Mouse (Mus musculus) effector memory CD4-positive, alpha-beta T cell, adult 5 months (primary cell): ENCODE measurements around the gene Agrp. TPM values are rescaled to one million over a fixed set of nuclear protein-coding genes. Genes with fewer than 3 reads are reported as not detected.

ENCODE experiments used
- polyA plus RNA-seq: library from polyadenylated mRNA; unstranded; fragments of 100-300 nt; shearing (Covaris generic); gene quantifications from one replicate; pipeline ENCODE4 v1.2.1, GENCODE M21; 2017

Gene Agrp
- polyA plus RNA-seq: 1.6 TPM

DNA sequence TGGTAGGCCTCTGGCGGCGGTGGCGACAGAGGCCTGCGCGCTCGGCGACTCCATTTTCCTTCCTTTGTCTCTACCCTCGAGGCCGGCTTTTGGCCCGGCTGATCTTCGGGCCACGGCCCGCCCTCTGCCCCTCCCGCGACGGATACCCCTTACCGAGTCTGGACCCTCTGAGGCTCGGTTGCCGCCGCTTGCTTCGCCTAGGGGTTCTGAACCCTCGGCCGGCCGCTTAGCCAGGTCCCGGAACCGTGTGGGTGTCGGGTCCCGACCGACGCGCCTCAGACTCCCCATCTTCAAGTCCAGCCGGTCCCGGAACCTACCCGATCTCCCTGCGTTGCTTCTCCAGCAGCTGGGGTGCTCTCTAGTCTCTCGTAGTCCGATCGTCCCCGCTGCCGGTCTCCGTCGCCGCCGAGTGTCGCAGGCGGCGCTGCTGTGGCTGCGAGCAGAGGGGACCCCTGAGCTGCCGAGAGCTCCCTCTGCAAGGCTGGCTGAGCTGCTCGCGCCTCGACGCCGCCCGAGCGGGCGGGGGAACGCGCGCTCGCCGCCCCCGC is at the start of gene Agrp:
TSS of gene Agrp (minus strand) at position 431 of the 548 bp plus-strand sequence.

DNA sequence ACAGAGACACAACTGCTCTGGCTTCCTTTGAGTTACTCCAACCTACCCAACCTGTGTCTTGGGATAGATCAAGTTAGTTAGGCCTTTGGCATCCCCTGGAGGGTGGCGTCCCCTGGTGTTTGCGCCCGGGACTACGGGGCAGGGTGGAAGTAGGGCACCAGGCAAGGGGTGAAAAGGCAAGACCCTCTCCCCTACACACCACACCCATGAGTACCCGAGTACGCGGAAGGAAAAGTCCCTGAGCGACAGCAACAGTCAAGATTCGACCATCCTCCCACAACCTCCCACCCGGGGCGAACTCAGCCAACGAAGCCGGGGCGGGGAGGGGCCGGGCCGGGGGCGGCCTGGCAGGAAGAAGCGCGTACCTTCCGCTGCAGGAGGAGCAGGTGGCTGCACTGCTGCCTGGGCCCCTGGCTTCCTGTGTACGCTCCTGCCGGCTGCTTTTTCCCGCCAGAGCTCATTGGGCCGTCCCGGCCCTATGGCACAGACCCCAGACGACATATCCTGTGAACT is 48.7 kb upstream of the Agrp start, which contains the start of gene Carmil2:
TSS of gene Carmil2 (plus strand) at position 479 of the 513 bp plus-strand sequence.

DNA sequence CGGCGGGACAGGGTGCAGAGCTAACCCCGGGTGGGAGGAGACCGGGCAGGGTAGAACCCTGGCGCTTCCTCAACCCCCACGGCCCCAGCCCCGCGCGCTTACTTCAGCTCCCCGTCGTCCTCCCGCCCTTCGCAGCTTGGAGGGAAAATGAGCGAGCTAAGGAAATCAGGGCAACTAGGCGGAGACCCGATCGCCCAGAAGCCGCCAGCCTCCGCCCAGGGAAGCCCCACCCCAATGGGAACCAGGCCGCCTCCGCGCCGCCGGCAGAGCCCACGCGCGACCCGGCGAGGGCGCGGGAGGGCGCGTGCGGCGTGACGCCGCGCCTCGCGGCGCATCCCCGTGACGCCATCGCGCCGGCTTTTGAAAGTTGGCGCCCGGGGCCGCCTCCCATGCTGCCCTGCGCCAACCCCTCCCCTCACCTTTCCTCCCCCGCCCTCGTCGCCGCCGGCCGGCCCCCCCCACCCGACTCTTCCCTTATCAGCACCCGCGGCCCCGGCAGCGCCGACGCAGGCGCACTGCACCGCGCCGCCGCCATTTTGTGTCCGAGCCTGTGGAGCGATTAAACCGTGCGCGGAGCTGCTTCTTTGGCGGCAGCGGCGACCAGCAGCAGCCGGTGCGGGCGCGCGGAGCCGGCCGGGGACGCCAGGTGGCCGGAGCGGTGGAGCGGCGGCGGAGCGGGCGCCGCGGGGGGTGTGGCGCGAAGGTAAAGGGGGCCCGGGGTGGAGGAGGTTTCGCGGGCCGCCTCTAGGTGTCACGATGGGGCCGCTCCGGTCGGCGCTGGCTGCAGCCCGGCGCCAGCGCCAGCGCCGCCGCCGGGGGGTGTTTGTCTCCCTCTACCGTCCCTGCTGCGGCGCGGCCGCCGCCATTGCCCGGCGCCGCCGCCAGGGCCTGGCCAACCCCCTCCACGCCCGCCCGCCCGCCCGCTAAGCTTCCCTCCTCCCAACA is 903 bp downstream of the Agrp start, which contains the start of gene Ctcf:
TSS of gene Ctcf (plus strand) at position 551 of the 945 bp plus-strand sequence.

DNA sequence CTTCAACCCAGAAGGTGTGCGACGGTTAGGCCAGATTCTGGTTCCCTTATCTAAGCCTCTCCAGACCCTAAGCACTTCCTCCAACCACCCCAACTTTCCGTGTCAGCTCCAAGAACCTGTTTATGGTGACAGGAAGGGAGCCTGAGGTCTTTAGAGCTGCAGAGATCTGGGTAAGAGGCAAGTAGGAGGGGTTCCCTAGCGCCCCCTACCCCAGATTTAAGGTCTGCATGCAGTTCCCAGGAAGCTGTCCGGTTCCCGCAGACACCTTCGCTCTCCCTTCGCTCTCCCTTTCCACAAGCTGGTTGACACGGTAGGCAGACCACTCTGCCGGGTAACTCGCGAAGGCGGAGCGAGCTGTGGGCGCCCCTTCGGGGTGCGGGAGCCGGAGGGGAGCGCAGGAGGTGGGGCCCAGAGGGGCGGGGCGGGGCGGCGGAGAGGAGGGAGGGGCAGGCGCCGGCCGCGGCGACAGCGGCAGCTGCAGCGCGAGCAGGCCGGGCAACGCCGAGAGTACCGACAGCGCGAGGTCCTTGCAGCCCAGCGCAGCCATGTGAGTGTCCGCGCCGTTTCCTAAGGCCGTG is 32.3 kb downstream of the Agrp start, which contains the start of gene Ripor1:
TSS of gene Ripor1 (plus strand) at position 452 of the 578 bp plus-strand sequence.

DNA sequence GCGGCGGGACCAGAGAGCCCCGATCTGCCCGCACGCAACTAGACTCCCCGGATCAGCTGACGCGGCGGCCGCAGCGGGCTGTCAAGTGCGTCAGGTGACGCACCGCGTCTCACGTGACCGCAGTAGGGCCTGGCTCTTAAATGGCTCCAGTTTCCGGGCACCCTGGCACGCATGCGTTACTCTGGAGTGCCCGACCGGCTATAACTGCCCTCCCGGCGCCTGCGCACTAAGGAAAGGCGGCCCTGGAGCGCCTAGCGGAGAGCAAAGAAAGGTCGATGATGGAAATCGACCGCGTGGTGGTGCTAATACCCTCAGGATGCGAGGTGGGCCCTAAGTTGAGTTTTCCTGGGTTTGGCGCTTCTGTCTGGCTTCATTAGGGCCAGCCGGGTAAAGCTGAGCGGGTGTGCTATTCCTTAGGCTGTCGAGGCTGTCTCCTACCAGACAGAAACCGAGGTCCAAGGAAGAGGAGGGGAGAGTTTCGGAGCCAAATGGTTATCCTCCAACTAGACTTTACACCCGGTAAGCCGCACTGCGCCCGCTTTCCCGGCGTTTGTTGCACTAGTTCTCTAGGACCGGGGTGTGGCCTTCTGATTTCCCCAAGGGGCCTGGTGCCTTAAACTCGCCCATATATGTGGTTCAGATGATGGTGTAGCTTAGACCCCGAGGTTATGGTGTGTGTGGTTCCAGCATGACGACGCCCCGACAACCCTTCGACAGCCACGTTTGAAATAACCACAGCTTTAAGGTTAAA is 71.1 kb downstream of the Agrp start, which contains the start of gene Atp6v0d1:
TSS of gene Atp6v0d1 (minus strand) at position 96 of the 751 bp plus-strand sequence.

DNA sequence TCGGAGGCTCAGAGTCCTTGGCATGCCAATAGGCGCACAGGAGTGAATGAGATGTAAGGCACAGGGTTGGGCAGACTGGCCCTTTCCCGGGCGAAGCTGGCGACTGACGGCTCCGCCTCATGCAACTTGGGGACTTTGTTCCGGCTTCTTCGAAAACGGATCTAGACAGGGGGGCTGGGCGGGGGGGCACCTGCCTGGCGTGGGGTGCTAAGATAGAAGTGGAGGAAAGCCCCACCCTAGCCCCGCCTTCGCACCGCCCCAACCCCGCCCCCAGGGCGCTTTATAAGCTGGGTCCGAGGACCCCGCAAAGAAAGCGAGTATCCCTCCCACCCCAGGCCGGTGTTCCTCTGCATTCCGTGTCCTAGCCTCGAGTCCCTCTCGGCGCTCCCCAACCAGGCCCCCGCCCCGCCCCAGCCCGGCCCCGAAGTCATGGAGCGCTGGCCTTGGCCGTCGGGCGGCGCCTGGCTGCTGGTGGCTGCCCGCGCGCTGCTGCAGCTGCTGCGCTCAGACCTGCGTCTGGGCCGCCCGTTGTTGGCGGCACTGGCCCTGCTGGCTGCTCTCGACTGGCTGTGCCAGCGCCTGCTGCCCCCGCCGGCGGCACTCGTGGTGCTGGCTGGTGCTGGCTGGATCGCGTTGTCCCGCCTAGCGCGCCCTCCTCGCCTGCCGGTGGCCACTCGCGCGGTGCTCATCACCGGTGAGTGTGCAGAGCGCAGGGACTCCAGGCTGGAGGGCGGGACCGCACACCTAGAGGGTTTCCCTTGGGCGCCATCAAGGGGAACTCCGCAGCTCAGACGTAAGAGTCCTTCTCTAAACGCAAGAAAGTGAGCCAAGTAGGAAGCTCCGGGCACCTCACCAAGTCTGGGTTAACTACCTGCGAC is 118.5 kb downstream of the Agrp start, which contains the start of gene Hsd11b2:
TSS of gene Hsd11b2 (plus strand) at position 320 of the 878 bp plus-strand sequence.

Other genes starting within 250 kb of the Agrp start
- not detected for gene Kctd19, start 223.9 kb downstream of the Agrp start, polyA plus RNA-seq
- not detected for gene Lrrc36, start 223.8 kb downstream of the Agrp start, polyA plus RNA-seq
- gene Tppp3, start 165.9 kb downstream of the Agrp start, polyA plus RNA-seq: 1.8 TPM
- gene Zdhhc1, start 140.5 kb downstream of the Agrp start, polyA plus RNA-seq: 9.3 TPM
- gene Hsd11b2, start 118.6 kb downstream of the Agrp start, polyA plus RNA-seq: 0.74 TPM
- 68.6 TPM for gene Atp6v0d1, start 71.3 kb downstream of the Agrp start, polyA plus RNA-seq
- gene Ripor1, start 32.1 kb downstream of the Agrp start, polyA plus RNA-seq: 11.9 TPM
- 162 TPM for gene Ctcf, start 825 bp downstream of the Agrp start, polyA plus RNA-seq
- 88.2 TPM for gene Carmil2, start 48.9 kb upstream of the Agrp start, polyA plus RNA-seq
- 75.5 TPM for gene Acd, start 63.7 kb upstream of the Agrp start, polyA plus RNA-seq
- gene Pard6a, start 63.8 kb upstream of the Agrp start, polyA plus RNA-seq: 30.0 TPM
- gene 4933405L10Rik, start 70.3 kb upstream of the Agrp start, polyA plus RNA-seq: not detected
- 2.7 TPM for gene Enkd1, start 70.8 kb upstream of the Agrp start, polyA plus RNA-seq
- 5.1 TPM for gene Gfod2, start 121.3 kb upstream of the Agrp start, polyA plus RNA-seq
- gene Ranbp10, start 190.0 kb upstream of the Agrp start, polyA plus RNA-seq: 50.6 TPM
- gene Tsnaxip1, start 190.3 kb upstream of the Agrp start, polyA plus RNA-seq: not detected
- gene Cenpt, start 215.9 kb upstream of the Agrp start, polyA plus RNA-seq: 14.2 TPM
- 14.2 TPM for gene Thap11, start 217.7 kb upstream of the Agrp start, polyA plus RNA-seq
- gene Nutf2, start 223.2 kb upstream of the Agrp start, polyA plus RNA-seq: 12.5 TPM
- gene Edc4, start 243.5 kb upstream of the Agrp start, polyA plus RNA-seq: 74.2 TPM